Mouse (Mus musculus): ENCODE results near the gene Dlgap3.

- TF ChIP-seq CTCF (IDR thresholded peaks at IDR 0.05; ENCODE audit: borderline replicate concordance, extremely low read depth, insufficient read depth, insufficient read length) (no peak), POLR2A (IDR thresholded peaks at IDR 0.05; ENCODE audit: borderline replicate concordance, extremely low read depth, insufficient read depth, insufficient read length, poor library complexity, severe bottlenecking) (no peak)
These were observed 1.9 kb downstream of the Dlgap3 start for GRCm38 (mm10) chr4:127170866-127171265.

All from brain, embryonic 14.5 days (tissue).